Mouse (Mus musculus): ENCODE results near the gene Fam13a. TPM values are rescaled to one million over a fixed set of nuclear protein-coding genes. Genes with fewer than 3 reads are reported as not detected.

Gene Fam13a
- polyA plus RNA-seq, 2 experiments = 2.7 to 5.7 TPM

GRCm38 (mm10) chr6:58942276-58942675, 82.1 kb downstream of the Fam13a start:
- Histone ChIP-seq H3K4me3 (replicated peaks; ENCODE audit: low read length) (no peak overlapping the region), H3K27me3 (ENCODE audit: control insufficient read depth, insufficient read depth, low read length) (no peaks in the 10 kb centered on the region), H3K4me1 (ENCODE audit: control insufficient read depth, insufficient read depth, low read length) (no peaks in the 10 kb centered on the region), H3K27ac (replicated peaks; ENCODE audit: low read depth, low read length) (no peak overlapping the region), H3K9me3 (ENCODE audit: control insufficient read depth, low read length) (no peaks in the 10 kb centered on the region), H3K9ac (ENCODE audit: low read depth, low read length, severe bottlenecking) (no peak overlapping the region), H3K36me3 (ENCODE audit: control insufficient read depth, insufficient read depth, low read length) (no peaks in the 10 kb centered on the region), H3K4me2 (replicated peaks; ENCODE audit: low read depth, low read length, severe bottlenecking) (no peak overlapping the region)
- WGBS = 58% methylated on average over 2 of the region's 2 CpGs
- DNase-seq (ENCODE audit: low spot score) (no peak), ATAC-seq (ENCODE audit: low FRiP score, low read depth) (no peak)
- TF ChIP-seq POLR2A (IDR thresholded peaks at IDR 0.05; ENCODE audit: borderline replicate concordance, extremely low read depth, insufficient read depth, insufficient read length) = no peak

DNA sequence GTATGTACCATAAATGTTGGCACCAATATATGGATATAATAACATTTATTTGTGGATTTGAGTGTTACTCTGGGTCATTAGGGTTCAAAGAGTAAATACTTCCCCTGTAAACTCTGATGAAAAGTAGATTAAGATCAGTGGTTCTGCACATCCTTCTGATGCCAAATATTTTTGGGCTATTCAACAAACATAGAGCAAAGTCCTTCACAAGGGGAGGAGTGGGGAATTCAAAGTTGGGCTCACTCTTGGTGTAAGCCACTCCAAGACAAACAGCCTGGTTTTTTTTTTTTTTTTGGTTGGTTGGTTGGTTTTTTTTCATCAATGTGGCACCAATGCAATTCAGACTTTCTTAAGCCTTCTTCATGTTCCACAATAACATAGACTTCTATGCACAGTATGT, 86.6 kb downstream of the Fam13a start:
- H3K9me3 ChIP-seq (ENCODE audit: control insufficient read depth, low read length) = no peaks in the 10 kb centered on the region
- ATAC-seq (ENCODE audit: low FRiP score, low read depth) (no peak), DNase-seq (ENCODE audit: low spot score) (no peak)
- no peak overlapping the region for H3K4me2 ChIP-seq (replicated peaks; ENCODE audit: low read depth, low read length, severe bottlenecking)
- H3K4me1 ChIP-seq (ENCODE audit: control insufficient read depth, insufficient read depth, low read length) = no peaks in the 10 kb centered on the region
- no peak overlapping the region for H3K9ac ChIP-seq (ENCODE audit: low read depth, low read length, severe bottlenecking)
- no peak for TF ChIP-seq POLR2A (IDR thresholded peaks at IDR 0.05; ENCODE audit: borderline replicate concordance, extremely low read depth, insufficient read depth, insufficient read length)
- H3K27me3 ChIP-seq (ENCODE audit: control insufficient read depth, insufficient read depth, low read length) = no peaks in the 10 kb centered on the region
- no peak overlapping the region for H3K4me3 ChIP-seq (replicated peaks; ENCODE audit: low read length)
- no peaks in the 10 kb centered on the region for H3K36me3 ChIP-seq (ENCODE audit: control insufficient read depth, insufficient read depth, low read length)
- no peak overlapping the region for H3K27ac ChIP-seq (replicated peaks; ENCODE audit: low read depth, low read length)

DNA sequence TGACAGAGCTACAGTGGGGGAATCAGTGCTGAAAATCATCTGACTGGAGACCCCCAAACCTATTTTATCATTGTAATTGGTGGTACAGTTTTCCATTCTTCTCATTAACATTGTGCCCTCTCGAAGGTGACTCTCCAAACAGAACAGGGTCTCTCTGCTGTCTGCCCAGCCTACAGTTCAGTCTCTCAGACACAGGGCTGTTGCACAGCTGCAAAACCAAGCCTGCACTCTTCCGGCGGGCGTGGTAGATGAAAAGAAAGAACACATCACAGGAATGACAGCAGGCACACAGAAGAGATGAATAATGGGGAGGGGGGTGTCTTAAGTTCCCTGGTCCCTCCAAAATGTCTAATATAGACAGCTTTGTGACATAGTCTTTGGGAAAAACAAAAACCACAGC, 90.2 kb downstream of the Fam13a start:
- no peak for DNase-seq (ENCODE audit: low spot score)
- H3K4me1 ChIP-seq (ENCODE audit: control insufficient read depth, insufficient read depth, low read length) = no peaks in the 10 kb centered on the region
- no peaks in the 10 kb centered on the region for H3K9me3 ChIP-seq (ENCODE audit: control insufficient read depth, low read length)
- no peak overlapping the region for H3K27ac ChIP-seq (replicated peaks; ENCODE audit: low read depth, low read length)
- H3K9ac ChIP-seq (ENCODE audit: low read depth, low read length, severe bottlenecking) = no peak overlapping the region
- H3K36me3 ChIP-seq (ENCODE audit: control insufficient read depth, insufficient read depth, low read length) = no peaks in the 10 kb centered on the region
- no peak overlapping the region for H3K4me2 ChIP-seq (replicated peaks; ENCODE audit: low read depth, low read length, severe bottlenecking)
- TF ChIP-seq POLR2A (IDR thresholded peaks at IDR 0.05; ENCODE audit: borderline replicate concordance, extremely low read depth, insufficient read depth, insufficient read length) = no peak
- H3K27me3 ChIP-seq (ENCODE audit: control insufficient read depth, insufficient read depth, low read length) = no peaks in the 10 kb centered on the region
- 67% methylated on average over 4 of the region's 4 CpGs for WGBS
- no peak overlapping the region for H3K4me3 ChIP-seq (replicated peaks; ENCODE audit: low read length)
- no peak for ATAC-seq (ENCODE audit: low FRiP score, low read depth)

GRCm38 (mm10) chr6:58933189-58933913, 91.0 kb downstream of the Fam13a start:
- no peak for TF ChIP-seq POLR2A (IDR thresholded peaks at IDR 0.05; ENCODE audit: borderline replicate concordance, extremely low read depth, insufficient read depth, insufficient read length)
- Histone ChIP-seq H3K27ac (replicated peaks; ENCODE audit: low read depth, low read length) (no peak overlapping the region), H3K4me3 (replicated peaks; ENCODE audit: low read length) (no peak overlapping the region), H3K27me3 (ENCODE audit: control insufficient read depth, insufficient read depth, low read length) (no peaks in the 10 kb centered on the region), H3K36me3 (ENCODE audit: control insufficient read depth, insufficient read depth, low read length) (no peaks in the 10 kb centered on the region), H3K9me3 (ENCODE audit: control insufficient read depth, low read length) (no peaks in the 10 kb centered on the region), H3K4me1 (ENCODE audit: control insufficient read depth, insufficient read depth, low read length) (no peaks in the 10 kb centered on the region), H3K9ac (ENCODE audit: low read depth, low read length, severe bottlenecking) (no peak overlapping the region), H3K4me2 (replicated peaks; ENCODE audit: low read depth, low read length, severe bottlenecking) (no peak overlapping the region)
- DNase-seq (ENCODE audit: low spot score) (peak; percentile 53), ATAC-seq (ENCODE audit: low FRiP score, low read depth) (peak; percentile 51; the same call in 1 of the 2 replicates)
- WGBS = 28% methylated on average over 6 of the region's 6 CpGs

DNA sequence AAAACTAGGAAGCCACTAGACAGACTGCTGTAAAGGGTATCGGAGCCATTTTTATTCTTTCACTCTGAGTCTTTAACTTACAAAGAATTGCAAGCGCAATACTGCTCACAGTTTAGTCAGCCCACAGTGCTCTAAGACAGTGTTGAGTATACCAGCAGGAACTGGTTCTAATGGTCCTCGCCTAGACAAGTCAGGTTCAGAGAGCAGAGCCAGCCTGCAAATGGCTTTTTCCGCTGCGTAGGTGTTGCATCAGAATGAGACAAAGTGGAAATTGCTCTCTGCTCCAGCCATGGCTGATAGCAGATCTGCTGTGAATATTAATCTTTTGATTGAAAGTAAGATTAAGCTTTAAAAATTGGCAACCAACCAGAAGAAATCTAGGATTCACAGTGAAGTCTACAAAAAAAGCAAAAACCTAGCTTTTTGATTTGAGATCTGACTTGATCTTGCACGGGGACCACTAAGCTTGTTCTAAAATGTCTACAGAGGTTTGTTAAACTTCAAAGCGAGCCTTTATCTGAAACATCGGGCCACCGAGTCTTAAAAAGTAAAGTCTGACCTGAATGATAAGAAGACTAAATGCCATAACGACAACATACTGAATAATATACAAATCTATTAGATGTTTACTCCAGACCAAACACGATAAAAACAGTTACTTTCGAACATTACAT, 91.7 kb downstream of the Fam13a start:
- ATAC-seq (ENCODE audit: low FRiP score, low read depth) (no peak), DNase-seq (ENCODE audit: low spot score) (no peak)
- Histone ChIP-seq H3K4me3 (replicated peaks; ENCODE audit: low read length) (no peak overlapping the region), H3K4me2 (replicated peaks; ENCODE audit: low read depth, low read length, severe bottlenecking) (no peak overlapping the region), H3K36me3 (ENCODE audit: control insufficient read depth, insufficient read depth, low read length) (no peaks in the 10 kb centered on the region), H3K9ac (ENCODE audit: low read depth, low read length, severe bottlenecking) (no peak overlapping the region), H3K9me3 (ENCODE audit: control insufficient read depth, low read length) (no peaks in the 10 kb centered on the region), H3K4me1 (ENCODE audit: control insufficient read depth, insufficient read depth, low read length) (no peaks in the 10 kb centered on the region), H3K27me3 (ENCODE audit: control insufficient read depth, insufficient read depth, low read length) (no peaks in the 10 kb centered on the region), H3K27ac (replicated peaks; ENCODE audit: low read depth, low read length) (no peak overlapping the region)
- TF ChIP-seq POLR2A (IDR thresholded peaks at IDR 0.05; ENCODE audit: borderline replicate concordance, extremely low read depth, insufficient read depth, insufficient read length) = no peak
- WGBS = 67% methylated on average over 12 of the region's 12 CpGs
